Mouse (Mus musculus): ENCODE measurements around the gene Pde4dip.

The Pde4dip gene

DNA sequence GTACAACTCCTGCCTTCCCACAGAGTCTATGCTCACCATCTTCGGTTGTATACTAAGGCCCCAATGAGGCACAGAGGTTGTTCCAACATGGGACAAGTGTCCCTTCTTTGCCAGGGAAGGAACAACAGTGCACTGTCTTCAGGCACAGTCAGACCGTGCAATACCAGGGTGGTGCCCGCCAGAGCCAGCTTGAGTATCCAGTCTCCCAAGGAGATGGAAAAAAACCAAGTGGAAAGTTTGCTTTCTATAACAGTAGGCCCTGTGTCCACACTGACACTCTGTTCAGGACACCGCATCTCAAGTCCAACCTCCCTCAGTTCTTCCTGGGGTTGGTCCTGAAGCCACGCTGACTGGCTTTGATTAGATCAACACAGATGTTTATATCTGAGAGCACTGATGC, 87.8 kb downstream of the Pde4dip start:
- DNase-seq, result no peak

DNA sequence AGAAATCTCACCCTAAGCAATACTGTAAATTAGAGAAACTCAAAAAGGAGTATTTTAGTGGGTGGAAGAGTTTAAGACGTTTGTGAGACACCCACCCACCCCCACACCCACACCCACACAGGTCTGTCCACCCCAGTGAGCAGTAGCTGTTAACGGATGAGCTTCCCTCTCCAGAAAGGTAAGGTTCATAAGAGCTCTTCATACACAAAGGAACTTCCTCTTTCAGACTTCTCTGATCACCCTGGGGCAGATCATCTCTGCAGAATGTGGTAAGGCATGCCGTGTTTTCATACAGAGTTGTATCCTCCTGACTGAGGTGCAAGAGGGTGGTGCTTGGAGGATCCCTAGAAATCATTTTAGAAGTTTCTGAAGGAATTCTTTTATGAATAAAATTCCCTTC, 88.5 kb downstream of the Pde4dip start:
- DNase-seq, result no peak

DNA sequence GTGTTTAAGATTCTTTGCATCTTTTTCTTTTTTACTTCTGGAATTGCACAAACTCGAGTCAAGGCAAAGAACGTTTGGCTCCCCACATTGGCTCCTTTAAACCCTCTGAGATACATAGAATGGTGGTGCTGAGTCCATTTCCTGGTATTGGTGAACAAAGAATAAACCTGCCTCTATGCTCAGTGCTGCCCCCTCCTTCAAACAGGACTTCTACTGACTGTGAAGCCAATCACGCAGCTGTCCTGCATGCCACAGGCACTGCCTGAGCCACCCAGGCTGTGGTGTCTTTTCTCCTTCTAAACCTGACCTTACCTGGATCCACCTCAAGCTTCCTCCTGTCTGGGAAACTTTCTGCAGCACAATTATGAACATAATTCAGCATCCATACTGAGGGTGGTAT, 89.2 kb downstream of the Pde4dip start:
- DNase-seq, result no peak

DNA sequence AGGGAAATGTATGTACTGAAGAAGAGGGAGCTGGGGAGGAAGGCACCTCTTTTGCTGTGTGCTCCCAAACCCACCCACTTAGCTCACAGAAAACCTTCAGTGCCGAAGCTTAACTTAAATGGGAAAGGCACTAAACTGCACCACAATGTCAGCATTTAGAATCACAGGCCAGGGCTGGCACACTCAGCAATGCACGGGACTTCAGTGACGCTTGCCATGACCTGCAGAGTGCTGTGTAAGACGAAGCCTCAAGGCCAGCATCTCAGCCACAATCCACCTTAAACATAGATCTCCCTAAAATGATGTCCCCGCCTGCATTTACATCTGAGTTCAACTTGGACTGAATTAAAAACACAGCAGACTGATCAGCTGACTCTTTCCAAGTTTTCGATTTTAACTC, 91.1 kb downstream of the Pde4dip start:
- no peak for DNase-seq

DNA sequence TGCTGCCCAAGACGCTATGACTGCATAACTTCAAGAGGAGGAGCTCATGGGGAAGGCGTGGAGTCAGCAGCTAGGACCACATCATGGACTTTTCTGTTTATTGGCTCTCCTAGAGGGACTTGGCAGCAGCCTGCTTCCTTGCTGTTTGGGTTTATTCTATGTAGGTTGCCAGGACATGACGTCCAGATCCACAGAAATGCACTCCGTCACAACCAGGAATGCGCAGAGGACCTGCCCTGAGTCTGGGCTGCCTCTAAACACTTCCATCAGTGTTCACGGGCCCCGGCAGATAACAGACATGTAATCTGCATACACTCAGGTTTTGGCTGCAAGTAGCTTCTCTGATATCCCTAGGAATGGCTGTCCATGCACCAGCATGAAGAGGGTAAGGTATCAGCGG, 94.5 kb downstream of the Pde4dip start:
- DNase-seq, result no peak

DNA sequence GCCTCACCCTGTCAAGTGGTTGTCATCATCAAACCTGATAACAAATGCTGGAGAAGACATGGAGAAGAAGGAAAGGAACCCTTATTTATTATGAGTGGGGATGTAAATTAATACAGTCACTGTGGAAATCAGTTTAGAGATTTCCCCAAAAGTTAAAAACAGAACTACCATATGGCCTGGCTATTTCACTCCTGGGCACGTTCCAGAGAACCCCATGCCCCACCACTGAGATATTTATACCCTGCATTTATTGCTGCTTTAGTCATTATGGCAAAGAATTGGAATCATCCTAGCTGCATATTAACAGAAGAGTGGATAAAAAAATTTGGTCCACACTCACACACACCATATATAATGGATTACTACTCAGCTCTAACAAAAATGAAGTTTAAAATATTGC, 98.4 kb downstream of the Pde4dip start:
- DNase-seq, result no peak

DNA sequence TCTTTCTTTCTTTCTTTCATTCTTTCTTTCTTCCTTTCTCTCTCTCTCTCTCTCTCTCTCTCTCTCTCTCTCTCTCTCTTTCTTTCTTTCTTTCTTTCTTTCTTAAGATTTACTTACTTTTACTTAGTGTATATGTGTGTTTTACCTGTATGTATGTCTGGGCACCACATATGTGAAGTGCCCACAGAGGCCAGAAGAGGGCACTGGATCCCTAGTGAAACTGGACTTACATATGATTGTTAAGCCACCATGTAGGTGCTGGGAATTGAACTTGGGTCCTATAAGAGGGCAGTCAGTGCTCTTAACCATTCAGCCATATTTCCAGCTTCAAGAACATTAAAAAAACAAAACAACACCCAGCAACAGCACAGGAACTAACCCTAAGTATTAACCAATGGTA, 99.2 kb downstream of the Pde4dip start:
- DNase-seq, result no peak

DNA sequence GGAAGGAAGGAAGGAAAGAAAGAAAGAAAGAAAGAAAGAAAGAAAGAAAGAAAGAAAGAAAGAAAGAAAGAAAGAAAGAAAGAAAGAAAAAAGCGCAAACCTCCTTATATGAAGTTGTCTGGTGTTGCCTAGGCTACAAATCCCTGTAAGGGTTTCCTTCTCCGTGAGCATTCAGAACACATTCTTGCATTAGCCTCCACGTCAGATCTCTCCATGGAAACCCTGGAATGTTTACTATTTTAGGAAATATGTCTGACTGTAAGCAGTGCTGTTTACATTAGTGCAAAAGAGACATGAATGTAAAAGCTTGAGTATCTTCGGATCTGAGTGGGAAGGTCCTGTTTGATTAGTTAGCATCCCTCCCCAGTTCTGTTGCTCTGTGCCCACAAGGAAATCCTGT, 112.3 kb downstream of the Pde4dip start:
- DNase-seq, result no peak

DNA sequence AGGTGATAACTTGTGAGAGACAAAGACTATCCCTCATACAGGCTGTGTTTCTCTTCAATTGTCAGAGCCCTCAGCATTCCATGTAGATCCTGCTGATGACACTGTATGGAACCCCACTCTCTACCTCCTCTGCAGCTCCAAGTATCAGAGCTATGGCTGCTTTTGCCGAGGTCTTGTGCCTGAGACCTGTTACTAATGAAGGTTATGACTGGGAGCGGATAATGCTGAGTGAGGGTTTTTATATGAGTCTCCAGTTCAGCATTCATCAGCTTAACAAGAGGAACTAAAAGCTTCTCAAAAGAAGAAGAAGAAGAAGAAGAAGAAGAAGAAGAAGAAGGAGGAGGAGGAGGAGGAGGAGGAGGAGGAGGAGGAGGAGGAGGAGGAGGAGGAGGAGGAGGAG, 112.8 kb downstream of the Pde4dip start:
- DNase-seq, result no peak

DNA sequence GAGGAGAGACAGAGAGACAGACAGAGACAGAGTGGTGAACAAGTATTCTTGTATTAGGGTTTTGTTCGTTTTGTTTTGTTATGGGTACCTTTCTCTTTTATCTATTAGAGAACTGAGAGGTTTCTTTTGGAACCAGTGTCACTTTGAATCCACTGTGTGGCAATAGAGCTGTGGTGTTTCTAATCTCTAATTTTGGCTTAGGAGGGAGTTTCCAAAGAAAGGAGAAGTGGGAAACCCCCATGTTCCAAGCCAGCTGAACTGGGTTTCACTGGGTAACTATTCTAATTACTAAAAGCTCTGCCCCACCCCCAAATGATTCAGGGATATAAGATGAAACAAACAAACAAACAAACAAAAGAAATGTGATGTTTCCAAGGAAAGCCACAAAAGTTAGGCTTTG, 113.6 kb downstream of the Pde4dip start:
- no peak for DNase-seq

DNA sequence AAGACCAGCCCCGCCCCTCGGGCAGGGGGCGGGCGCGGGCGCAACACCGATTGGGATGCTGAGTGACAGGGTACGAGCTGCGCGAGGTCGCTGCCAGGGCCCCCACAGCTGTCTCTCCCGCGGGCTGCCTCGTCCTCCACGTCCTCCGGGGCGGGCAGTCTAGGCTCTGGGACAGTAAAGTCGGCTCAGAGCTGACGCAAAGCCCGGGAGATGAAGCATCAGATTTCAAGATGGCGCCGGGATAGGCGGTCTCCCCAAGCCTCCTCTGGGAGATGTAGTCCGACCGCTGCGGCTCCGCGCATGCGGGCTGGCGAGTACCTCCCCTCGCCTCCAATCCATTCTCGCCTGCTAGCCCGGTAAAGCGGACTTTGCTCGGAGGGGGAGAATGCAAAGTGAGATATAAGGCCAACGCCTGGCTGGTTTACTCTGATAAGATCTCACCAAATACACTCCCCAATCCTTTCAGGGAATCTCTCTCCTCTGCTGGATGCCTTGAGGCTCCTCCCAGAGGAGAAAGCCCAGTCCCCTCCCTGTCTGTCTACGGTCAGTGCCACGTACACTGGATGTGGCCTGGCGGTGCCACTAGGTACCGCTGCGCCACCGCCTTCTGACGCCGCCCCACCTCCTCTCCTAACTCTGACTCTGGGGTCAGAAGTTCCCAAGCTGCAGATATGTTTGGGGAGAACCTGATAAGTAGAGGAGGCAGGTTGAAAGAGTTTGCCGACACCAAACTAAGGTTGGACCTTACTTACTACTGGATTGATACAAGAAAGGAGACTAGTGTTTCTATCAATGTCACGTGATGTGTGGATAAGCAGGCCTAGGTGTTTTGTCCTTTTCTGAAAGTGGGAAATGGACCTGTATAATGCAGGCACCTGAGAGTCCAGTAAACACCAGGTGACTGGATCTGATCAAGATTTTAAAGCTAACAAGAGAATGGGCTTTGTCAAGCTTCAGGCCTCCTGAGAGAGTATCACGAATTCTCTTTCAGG, 120.4 kb downstream of the Pde4dip start:
- DNase-seq, result peak; percentile 85

DNA sequence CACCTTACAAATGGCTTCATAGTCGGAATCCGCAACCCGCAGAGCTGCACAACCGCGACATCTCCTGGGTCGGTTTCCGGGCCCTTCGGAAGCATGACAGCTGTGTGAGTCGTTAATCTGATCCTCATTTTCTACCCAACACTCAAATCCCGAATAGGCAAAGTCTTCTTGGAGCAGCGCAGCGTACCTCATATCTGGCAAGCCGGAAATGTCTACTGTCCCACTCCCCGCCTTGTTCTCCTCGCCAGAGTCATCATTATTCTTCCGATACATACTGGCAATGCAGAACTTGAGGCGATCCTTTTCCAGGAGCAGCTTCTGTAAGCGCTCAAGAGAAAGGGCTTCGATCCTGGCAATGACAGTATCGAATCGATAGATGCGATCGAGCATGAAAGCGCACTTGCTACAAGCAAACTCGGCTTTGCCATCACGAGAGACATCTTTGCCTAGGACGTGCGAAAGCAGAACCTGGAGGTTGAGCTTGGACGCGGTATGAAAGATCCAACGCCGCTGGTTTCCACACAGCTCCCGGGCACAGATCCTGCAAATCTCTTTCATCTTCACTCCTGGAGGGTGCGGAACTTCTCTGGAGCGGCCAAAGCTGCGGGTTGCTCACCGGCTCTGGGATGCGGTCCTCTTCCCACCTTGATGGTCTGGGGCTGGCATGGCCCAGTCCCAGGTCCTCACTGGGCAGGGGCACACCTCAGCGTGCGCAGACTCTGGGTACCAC, 121.3 kb downstream of the Pde4dip start:
- no peak for DNase-seq

DNA sequence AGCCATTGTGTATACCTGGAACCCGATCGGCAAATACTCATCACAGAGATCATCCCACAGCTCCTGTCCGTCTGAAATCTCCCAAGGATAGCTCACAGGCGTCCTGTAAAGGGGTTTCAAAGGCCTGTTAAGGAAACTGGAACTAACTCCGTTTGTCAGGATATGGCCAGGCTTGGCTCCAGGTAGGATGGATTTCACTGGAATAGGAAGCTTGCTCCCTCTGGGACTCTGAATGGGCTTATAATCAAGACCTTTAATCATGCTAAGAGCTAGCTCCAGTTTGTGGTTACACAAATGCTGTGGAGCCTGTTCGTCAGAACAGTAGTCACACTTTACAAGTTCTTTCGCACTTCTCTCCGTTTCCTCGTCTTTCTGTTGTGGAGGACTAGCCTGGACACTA, 122.0 kb downstream of the Pde4dip start:
- DNase-seq, result no peak

DNA sequence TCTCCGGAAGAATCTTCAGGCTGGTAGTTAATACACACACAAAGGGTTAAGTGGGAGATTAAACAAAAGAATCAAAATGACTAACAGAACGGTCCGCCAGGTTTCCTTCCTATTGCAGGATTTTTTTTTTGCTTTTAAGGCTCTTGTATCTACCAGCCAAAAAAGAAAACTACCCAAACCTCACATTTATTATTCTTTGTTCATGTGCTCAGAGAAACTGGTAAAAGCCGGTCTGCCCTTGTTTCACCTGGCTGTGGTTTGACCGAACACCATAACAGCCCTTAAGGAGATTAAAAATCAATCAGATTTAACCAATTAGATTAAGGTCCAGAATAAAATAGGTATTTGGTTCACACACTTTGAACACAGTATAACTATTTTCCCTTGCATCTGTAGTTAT, 124.4 kb downstream of the Pde4dip start:
- no peak for DNase-seq

DNA sequence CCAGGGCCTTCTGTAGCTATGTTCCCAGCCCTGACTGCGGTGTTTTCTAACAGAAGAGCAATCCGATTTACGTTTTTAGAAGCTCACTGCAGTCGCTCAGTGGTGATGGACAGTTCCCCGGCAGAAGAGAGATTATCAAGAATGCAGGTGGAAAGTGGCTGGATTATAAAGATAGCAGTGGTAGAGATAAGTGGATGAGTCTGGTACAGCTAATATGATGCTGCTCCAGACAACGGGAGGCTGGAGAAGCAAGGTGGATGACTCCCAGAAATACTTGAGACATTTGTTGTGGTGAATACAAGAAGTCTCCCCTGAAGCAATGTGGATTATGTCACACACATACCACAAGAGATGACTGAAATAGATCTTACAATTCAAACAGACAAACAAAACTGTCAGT, 126.6 kb downstream of the Pde4dip start:
- DNase-seq, result no peak

DNA sequence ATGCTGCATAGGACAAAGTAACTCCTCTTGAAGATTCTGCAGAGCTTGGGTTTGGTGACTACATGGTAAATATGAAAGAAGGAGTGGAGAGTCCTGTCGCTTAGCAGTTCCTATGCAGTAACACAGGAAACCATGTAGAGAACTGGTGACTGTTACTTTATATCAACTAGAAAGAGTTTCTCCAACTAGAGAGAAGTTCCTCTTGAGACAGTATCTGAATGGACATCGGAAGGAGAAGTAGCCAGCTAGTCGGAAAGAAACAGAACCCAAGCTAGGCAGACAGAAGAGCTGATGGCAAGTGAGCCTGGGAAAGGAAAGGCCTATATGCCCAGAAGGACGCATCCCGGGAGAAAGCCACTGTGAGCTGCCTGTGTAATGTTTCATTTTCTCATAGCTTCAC, 127.3 kb downstream of the Pde4dip start:
- no peak for DNase-seq

DNA sequence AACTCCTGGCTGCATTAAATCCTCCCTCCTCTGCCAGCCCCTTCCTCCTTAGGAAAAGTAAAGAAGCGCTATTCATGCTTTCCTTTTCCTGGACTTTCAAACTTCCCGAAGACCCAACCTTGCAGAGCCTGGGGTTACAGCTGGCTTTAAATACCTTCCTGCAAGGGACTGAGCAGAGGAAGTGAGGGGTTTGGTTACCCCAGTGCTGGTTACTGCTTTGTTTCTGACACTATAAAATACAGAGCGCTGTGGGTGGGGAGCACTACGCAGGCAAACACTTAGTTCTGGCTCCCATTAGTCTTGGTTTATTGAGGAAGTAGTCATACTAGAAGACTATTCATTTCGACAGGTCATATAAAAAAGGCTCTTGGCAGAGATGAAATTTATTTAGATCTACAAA, 128.7 kb downstream of the Pde4dip start:
- no peak for DNase-seq

DNA sequence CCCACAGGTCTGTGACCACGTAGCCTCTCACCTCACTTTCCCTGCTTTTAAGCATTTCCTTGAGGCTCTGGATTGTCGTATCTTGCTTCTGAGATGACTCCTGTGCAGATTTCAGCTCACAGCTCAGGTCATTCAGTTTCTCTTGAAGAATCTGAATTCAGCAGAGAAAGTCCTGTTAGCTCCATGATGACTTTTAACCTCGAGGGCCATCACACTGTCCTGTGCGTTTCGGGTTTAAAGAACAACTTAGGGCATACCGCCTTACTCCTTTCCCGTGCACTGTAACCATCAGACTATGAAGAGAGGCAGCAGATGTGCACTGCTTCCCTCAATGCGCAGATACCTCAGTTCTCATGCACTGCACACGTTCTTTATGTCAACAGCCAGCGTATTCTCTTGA, 131.0 kb downstream of the Pde4dip start:
- DNase-seq, result no peak

DNA sequence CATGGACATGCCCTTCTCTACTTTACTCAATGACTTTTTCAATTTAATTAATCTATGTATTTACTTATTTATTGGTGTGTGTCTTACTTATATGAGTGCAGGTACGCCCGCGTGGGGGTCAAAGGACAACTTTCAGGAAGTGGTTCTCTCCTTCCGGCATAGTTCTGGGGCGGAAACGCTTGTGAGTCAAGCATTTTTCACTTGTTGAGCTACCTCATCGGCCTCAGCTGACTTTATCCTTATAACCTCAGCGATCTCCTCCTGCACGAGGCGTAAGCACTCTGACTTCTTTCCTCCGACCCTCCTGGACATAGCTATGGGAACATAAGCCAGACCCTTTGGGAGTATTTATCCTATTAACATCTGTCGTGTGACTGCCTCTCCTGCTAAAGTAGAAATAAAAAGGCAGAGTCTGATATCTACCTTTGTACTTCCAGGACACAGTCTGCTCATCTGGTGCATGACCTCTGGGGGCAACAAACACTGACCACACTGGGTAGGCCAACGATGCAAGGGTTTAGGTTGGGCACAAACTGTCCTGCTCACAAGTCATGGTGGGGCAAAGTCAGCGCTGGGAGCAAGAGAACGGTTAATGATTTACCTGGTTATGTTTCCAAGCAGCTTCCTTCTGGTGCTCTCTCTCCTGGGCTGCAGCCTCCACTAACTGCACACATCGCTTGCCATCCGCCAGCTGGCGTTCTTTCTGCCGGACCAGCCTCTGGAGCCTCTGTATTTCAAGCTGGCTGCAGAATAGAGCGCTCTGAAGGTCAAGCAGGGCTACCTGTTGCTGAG, 132.0 kb downstream of the Pde4dip start:
- no peak for DNase-seq

DNA sequence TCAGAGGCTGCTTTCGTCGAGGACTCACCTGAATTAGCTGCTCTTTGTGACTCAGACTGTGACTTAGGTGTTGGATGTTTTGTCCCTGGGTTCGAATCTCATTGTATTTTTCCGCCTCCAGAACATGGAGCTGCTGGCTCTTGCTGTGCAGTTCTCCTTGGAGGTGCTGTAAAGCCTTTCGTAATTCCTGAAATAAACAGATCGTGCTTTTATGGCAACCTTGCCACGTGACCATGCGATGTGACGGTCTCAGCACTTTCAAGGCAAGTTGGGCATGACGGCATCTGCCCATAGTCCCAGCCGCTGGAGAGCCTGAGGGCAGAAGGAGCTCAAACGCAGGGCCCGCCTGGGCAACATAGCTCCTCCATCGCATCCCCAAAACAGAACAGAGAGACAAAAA, 133.1 kb downstream of the Pde4dip start:
- DNase-seq, result no peak

DNA sequence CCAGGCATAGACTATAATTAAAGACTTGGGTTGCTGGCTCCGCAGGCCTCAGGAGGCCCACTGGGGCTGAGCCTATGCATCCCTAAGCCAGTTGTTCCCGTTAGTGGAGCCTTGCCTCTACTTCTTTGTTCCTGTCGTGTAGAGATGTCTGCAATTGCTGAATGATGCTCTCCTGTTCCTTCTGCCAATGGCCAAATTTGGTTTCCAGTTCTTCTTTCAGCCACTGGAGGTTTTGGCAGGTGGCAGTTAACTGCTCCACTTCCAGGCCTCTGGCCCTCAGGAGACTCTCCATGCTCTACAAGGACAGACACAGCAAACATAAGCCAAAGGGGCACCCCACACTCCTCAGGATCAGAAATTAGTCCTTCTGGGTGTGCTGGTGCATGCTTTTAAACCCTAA, 135.6 kb downstream of the Pde4dip start:
- no peak for DNase-seq

DNA sequence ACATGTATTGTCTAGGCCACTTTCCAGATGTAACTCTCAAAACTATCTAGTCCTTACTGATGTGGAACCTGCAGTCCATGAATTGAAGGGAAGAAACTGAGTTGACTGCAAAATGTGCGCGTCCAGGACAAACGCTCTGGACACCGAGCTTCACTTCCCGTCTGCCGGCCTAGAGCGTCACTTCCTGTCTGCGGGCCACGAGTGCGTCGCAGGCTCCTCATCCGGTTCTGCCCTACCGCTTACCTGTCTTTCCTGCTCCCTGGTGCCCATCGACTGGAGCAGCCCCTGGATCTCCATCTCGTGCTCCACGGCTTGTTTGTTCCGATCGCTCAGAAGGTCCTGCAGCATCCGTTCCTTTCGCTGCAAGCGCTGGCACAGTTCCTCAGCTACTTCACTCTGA, 136.9 kb downstream of the Pde4dip start:
- DNase-seq, result no peak

DNA sequence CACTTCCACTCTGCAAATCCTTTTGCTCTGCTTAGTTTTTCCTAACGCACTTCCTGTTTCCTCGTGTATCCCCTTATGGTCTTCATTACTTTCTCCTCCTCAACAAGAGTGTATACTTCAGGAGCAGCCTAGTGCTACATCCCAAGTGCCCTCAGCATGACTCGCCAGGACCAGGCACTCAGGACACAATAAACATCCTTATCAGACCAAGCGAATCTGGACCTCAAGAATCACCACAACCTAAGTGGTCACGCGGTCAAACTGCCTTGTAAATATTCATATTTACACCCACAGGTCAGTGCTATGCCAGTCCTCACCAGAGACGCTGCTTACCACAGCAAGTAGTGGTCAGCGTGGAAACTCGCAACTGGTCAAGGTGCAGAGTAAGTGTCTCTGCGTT, 139.7 kb downstream of the Pde4dip start:
- DNase-seq, result no peak

DNA sequence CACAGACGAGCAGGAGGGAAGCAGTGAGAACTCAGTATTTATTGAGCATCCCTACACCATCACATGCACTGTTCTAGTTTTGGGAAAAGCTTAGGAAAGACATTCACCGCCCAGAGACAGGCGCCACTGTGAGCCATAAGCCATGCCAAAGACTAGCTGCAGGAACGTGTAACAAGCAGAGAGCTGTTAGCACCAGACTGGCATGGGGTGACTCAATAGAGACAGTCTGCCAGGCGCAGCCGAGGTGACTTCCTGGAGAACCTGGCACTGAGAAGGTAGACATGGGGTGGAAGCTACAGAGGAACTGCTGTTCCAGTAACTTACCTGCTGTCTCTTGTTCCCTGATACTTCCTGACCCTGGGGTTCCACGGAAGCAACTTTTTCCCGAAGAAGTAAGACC, 145.7 kb downstream of the Pde4dip start:
- DNase-seq, result no peak

Measured in right cerebral cortex, postnatal 4 days (tissue).